Mouse (Mus musculus) heart, adult 18-20 months (tissue): ENCODE data around the gene 2010111I01Rik. TPM values are rescaled to one million over a fixed set of nuclear protein-coding genes. Genes with fewer than 3 reads are reported as not detected.
"Not testable (repeated sequence)": the region's sequence is repeated elsewhere in the genome, so short reads cannot be mapped to it uniquely, and the experiment has no call there.

Source experiments
- DNase-seq, 2 experiments: peaks; one replicate each; pipeline ENCODE4 v3.0.0; 2021 to 2022; ENCODE audit warnings: mixed read lengths in 1 of 2
- total RNA-seq, 2 experiments: library from RNA; stranded (reverse); gene quantifications; 2 replicates each; pipeline ENCODE4 v1.2.3; 2021

The 2010111I01Rik gene
- total RNA-seq, 2 experiments from 2014 or later, result 82.0 to 84.9 TPM

- no peak for DNase-seq
Measured at GRCm38 (mm10) chr13:63313748-63314607, 349.3 kb downstream of the 2010111I01Rik start.

- no peak for DNase-seq
Measured at GRCm38 (mm10) chr13:63314608-63314920, 349.9 kb downstream of the 2010111I01Rik start.

- not testable (repeated sequence) for DNase-seq
Measured at GRCm38 (mm10) chr13:63315111-63315510, 350.4 kb downstream of the 2010111I01Rik start.

- DNase-seq, result no peak
Measured at GRCm38 (mm10) chr13:63315777-63316176, 351.1 kb downstream of the 2010111I01Rik start.

GRCm38 (mm10) chr13:63316407-63316806 is 351.7 kb downstream of the 2010111I01Rik start:
- no peak for DNase-seq

GRCm38 (mm10) chr13:63317681-63318104 is 353.0 kb downstream of the 2010111I01Rik start:
- no peak for DNase-seq

GRCm38 (mm10) chr13:63319814-63320213 is 355.1 kb downstream of the 2010111I01Rik start:
- no peak for DNase-seq

- no peak for DNase-seq
Measured at GRCm38 (mm10) chr13:63321689-63322088, 357.0 kb downstream of the 2010111I01Rik start.

- no peak for DNase-seq
Measured at GRCm38 (mm10) chr13:63322756-63323155, 358.1 kb downstream of the 2010111I01Rik start.

- peak; percentile 62 to 69 for DNase-seq
Measured at GRCm38 (mm10) chr13:63323286-63324075, 358.8 kb downstream of the 2010111I01Rik start.

GRCm38 (mm10) chr13:63324311-63324710 is 359.6 kb downstream of the 2010111I01Rik start:
- no peak for DNase-seq

GRCm38 (mm10) chr13:63324978-63325848 is 360.5 kb downstream of the 2010111I01Rik start:
- DNase-seq, result peak in 1 of 2 experiments; percentile 35

GRCm38 (mm10) chr13:63326015-63326414 is 361.3 kb downstream of the 2010111I01Rik start:
- no peak for DNase-seq

GRCm38 (mm10) chr13:63330236-63330860 is 365.7 kb downstream of the 2010111I01Rik start:
- no peak for DNase-seq

- DNase-seq, result peak; percentile 59 to 89
Measured at GRCm38 (mm10) chr13:63331379-63331778, 366.7 kb downstream of the 2010111I01Rik start.

GRCm38 (mm10) chr13:63332576-63333300 is 368.0 kb downstream of the 2010111I01Rik start:
- DNase-seq, result peak; percentile 57 to 78

- DNase-seq, result peak in 1 of 2 experiments; percentile 23
Measured at GRCm38 (mm10) chr13:63335421-63336134, 370.9 kb downstream of the 2010111I01Rik start.

GRCm38 (mm10) chr13:63336335-63336734 is 371.6 kb downstream of the 2010111I01Rik start:
- DNase-seq, result no peak

- DNase-seq, result no peak
Measured at GRCm38 (mm10) chr13:63337239-63337960, 372.7 kb downstream of the 2010111I01Rik start.
